Mouse (Mus musculus) CH12.LX (cell line): ENCODE measurements at regions not wholly inside any gene's neighbourhood (a gene's known extent, or its start where the extent isn't known, plus 50 kb on each side); places are given as distances from the start of the nearest gene placed in this dataset.

Experiments used
- DNase-seq: peaks from one replicate; pipeline ENCODE4 v3.0.0-alpha.2; 2013; ENCODE audit errors: extremely low read depth
- H3K27ac ChIP-seq: 2 replicates; pipeline ENCODE4 v1.5.1; 2012; ENCODE audit warnings: low read depth, mild to moderate bottlenecking, control low read depth, moderate library complexity; ENCODE audit not compliant: insufficient read depth
- H3K27me3 ChIP-seq: replicated peaks from 2 replicates; pipeline ENCODE3; 2012; ENCODE audit warnings: inconsistent platforms
- H3K36me3 ChIP-seq, 2 experiments: replicated peaks in 1 of 2; 2 replicates each; pipeline versions ENCODE3 to v1.6.1; 2012; ENCODE audit warnings: inconsistent platforms in 1 of 2, low read length in 1 of 2, mild to moderate bottlenecking in 1 of 2, mixed read lengths in 1 of 2, moderate library complexity in 1 of 2; ENCODE audit not compliant: control insufficient read depth in 1 of 2, insufficient read depth in 1 of 2
- H3K4me1 ChIP-seq, 2 experiments: 2 replicates each; pipeline ENCODE4 v1.6.1; 2012; ENCODE audit warnings: inconsistent platforms in 1 of 2, moderate library complexity in 1 of 2; ENCODE audit not compliant: insufficient read depth in 2 of 2, control insufficient read depth in 1 of 2
- H3K4me2 ChIP-seq: 2 replicates; pipeline ENCODE4 v1.6.1; 2012; ENCODE audit warnings: low read depth, mild to moderate bottlenecking, control low read depth; ENCODE audit not compliant: poor library complexity, insufficient read depth, severe bottlenecking
- H3K4me3 ChIP-seq, 3 experiments: fragments of 150-350 bp in 1 of 3; sonication (generic) in 1 of 3; replicated peaks in 1 of 3; 2 replicates each; pipeline versions ENCODE3 to v1.5.1; 2011 to 2012; ENCODE audit warnings: low read depth in 2 of 3, low read length in 2 of 3, mild to moderate bottlenecking in 2 of 3, moderate library complexity in 2 of 3, control low read depth in 1 of 3, improper control_type of control experiment in 1 of 3, inconsistent platforms in 1 of 3, mixed read lengths in 1 of 3; ENCODE audit not compliant: poor library complexity in 1 of 3
- H3K79me2 ChIP-seq: replicated peaks from 2 replicates; pipeline ENCODE4 v1.6.1; 2012; ENCODE audit warnings: mild to moderate bottlenecking, moderate library complexity; ENCODE audit not compliant: control insufficient read depth, poor library complexity, insufficient read depth, severe bottlenecking; ENCODE audit errors: extremely low read depth
- H3K9ac ChIP-seq: 2 replicates; pipeline ENCODE4 v1.6.1; 2012; ENCODE audit warnings: low read depth, mild to moderate bottlenecking, control low read depth, moderate library complexity; ENCODE audit not compliant: insufficient read depth
- H3K9me3 ChIP-seq: replicated peaks from 2 replicates; pipeline ENCODE3; 2012; ENCODE audit warnings: low read length, inconsistent platforms, mixed read lengths
- BHLHE40 ChIP-seq: IDR thresholded peaks from 2 replicates; pipeline ENCODE4 v1.6.1; 2011; ENCODE audit warnings: mild to moderate bottlenecking, low read depth, low read length, improper control_type of control experiment
- CHD2 ChIP-seq: IDR thresholded peaks from 2 replicates; pipeline ENCODE4 v1.6.1; 2011; ENCODE audit warnings: low read length, improper control_type of control experiment
- CTCF ChIP-seq, 2 experiments: IDR thresholded peaks in 1 of 2; conservative IDR thresholded peaks in 1 of 2; 2 replicates each; pipeline ENCODE4 v1.5.1; 2011 to 2012; ENCODE audit warnings: low read depth in 2 of 2, low read length in 2 of 2, improper control_type of control experiment in 1 of 2, inconsistent platforms in 1 of 2, mild to moderate bottlenecking in 1 of 2, moderate library complexity in 1 of 2
- ETS1 ChIP-seq: conservative IDR thresholded peaks from 2 replicates; pipeline ENCODE4 v1.6.1; 2012; ENCODE audit warnings: low read depth, mild to moderate bottlenecking, inconsistent platforms, low read length, improper control_type of control experiment, moderate library complexity
- HCFC1 ChIP-seq: IDR thresholded peaks from 2 replicates; pipeline ENCODE4 v1.6.1; 2012; ENCODE audit warnings: low read depth, mild to moderate bottlenecking, inconsistent platforms, low read length, improper control_type of control experiment
- IRF4 ChIP-seq: IDR thresholded peaks from 2 replicates; pipeline ENCODE4 v1.6.1; 2014; ENCODE audit warnings: low read depth, mild to moderate bottlenecking, inconsistent platforms, low read length, improper control_type of control experiment
- KAT2A ChIP-seq: IDR thresholded peaks from 2 replicates; pipeline ENCODE4 v1.6.1; 2012; ENCODE audit warnings: low read length, improper control_type of control experiment, inconsistent platforms; ENCODE audit not compliant: insufficient replicate concordance
- MAX ChIP-seq: IDR thresholded peaks from 2 replicates; pipeline ENCODE4 v1.6.1; 2011; ENCODE audit warnings: low read length, improper control_type of control experiment
- MAZ ChIP-seq: IDR thresholded peaks from 2 replicates; pipeline ENCODE4 v1.6.1; 2012; ENCODE audit warnings: low read depth, mild to moderate bottlenecking, inconsistent platforms, low read length, improper control_type of control experiment, moderate library complexity
- MXI1 ChIP-seq: IDR thresholded peaks from 2 replicates; pipeline ENCODE4 v1.6.1; 2011; ENCODE audit warnings: mild to moderate bottlenecking, low read depth, low read length, improper control_type of control experiment
- POLR2A ChIP-seq: IDR thresholded peaks from 2 replicates; pipeline ENCODE4 v1.6.1; 2011; ENCODE audit warnings: low read depth, mild to moderate bottlenecking, improper control_type of control experiment, low read length
- POLR2AphosphoS2 ChIP-seq: IDR thresholded peaks from 2 replicates; pipeline ENCODE4 v1.6.1; 2011; ENCODE audit warnings: low read depth, low read length, improper control_type of control experiment
- RAD21 ChIP-seq: IDR thresholded peaks from 2 replicates; pipeline ENCODE4 v1.6.1; 2011; ENCODE audit warnings: low read depth, mild to moderate bottlenecking, low read length, improper control_type of control experiment, moderate library complexity
- RCOR1 ChIP-seq: conservative IDR thresholded peaks from 2 replicates; pipeline ENCODE4 v1.6.1; 2012; ENCODE audit warnings: low read depth, mild to moderate bottlenecking, inconsistent platforms, low read length, improper control_type of control experiment
- SMC3 ChIP-seq: IDR thresholded peaks from 2 replicates; pipeline ENCODE4 v1.6.1; 2011; ENCODE audit warnings: low read depth, low read length, improper control_type of control experiment
- UBTF ChIP-seq: IDR thresholded peaks from 2 replicates; pipeline ENCODE4 v1.6.1; 2012; ENCODE audit warnings: low read depth, mild to moderate bottlenecking, inconsistent platforms, low read length, improper control_type of control experiment, moderate library complexity
- USF1 ChIP-seq: IDR thresholded peaks from 2 replicates; pipeline ENCODE4 v1.6.1; 2014; ENCODE audit warnings: low read depth, mild to moderate bottlenecking, inconsistent platforms, low read length, improper control_type of control experiment
- USF2 ChIP-seq: conservative IDR thresholded peaks from 2 replicates; pipeline ENCODE4 v1.6.1; 2011; ENCODE audit warnings: low read depth, low read length, improper control_type of control experiment
- ZC3H11A ChIP-seq: IDR thresholded peaks from 2 replicates; pipeline ENCODE4 v1.6.1; 2012; ENCODE audit warnings: low read depth, mild to moderate bottlenecking, inconsistent platforms, low read length, improper control_type of control experiment
- ZMIZ1 ChIP-seq: IDR thresholded peaks from 2 replicates; pipeline ENCODE4 v1.6.1; 2012; ENCODE audit warnings: low read depth, mild to moderate bottlenecking, inconsistent platforms, low read length, improper control_type of control experiment
- dilution Hi-C: fragments of 300-500 bp; cut with MboI; formaldehyde crosslinking; loops from 2 replicates; pipeline ENCODE4 v1.14.3; 2020; ENCODE audit warnings: low sequenced_read_pairs; ENCODE audit not compliant: extremely low pct_unique_long_range_greater_than_20kb, extremely low pct_ligation_motif_present
- in situ Hi-C: fragments of 300-500 bp; cut with MboI; formaldehyde crosslinking; loops from 3 replicates; pipeline ENCODE4 v1.14.3; 2019; ENCODE audit warnings: low sequenced_read_pairs, low pct_ligation_motif_present, low pct_unique_long_range_greater_than_20kb, mixed read lengths

GRCm38 (mm10) chr1:150266502-150266901, 52.7 kb upstream of the Pdc start:
- H3K9me3 ChIP-seq, result no peaks in the 10 kb centered on the region
- no peak overlapping the region for H3K4me2 ChIP-seq
- no peaks in the 10 kb centered on the region for H3K27me3 ChIP-seq
- no peak overlapping the region for H3K4me3 ChIP-seq
- dilution Hi-C loops (no loop called here), in situ Hi-C loops (loop anchor here (25.0 kb wide), 1 partner anchor 154 kb away; the partner anchor contains the start of gene Ptgs2)
- H3K36me3 ChIP-seq, result no peaks in the 10 kb centered on the region
- no peaks in the 10 kb centered on the region for H3K4me1 ChIP-seq
- peak; percentile 56 for DNase-seq
- no peaks in the 10 kb centered on the region for H3K79me2 ChIP-seq
- H3K27ac ChIP-seq, result no peak overlapping the region
- TF ChIP-seq POLR2AphosphoS2 (no peak), CHD2 (no peak), ZC3H11A (peak; percentile 21; the same call in 1 of the 2 replicates), ETS1 (no peak), RAD21 (peak; percentile 92), BHLHE40 (no peak), UBTF (no peak), HCFC1 (no peak), SMC3 (peak; percentile 84), IRF4 (no peak), RCOR1 (no peak), CTCF (conservative IDR thresholded peaks at IDR 0.05 in 1 of 2, IDR thresholded peaks at IDR 0.05 in 1 of 2; ENCODE audit: low read depth in 2 of 2, low read length in 2 of 2) (peak; percentile 47 to 87; a peak in 3 of 4 replicates), USF2 (no peak), MXI1 (no peak), MAZ (no peak), USF1 (no peak)
- H3K9ac ChIP-seq, result no peak overlapping the region

GRCm38 (mm10) chr1:150267003-150267402, 52.2 kb upstream of the Pdc start:
- Histone ChIP-seq H3K4me1 (no peaks in the 10 kb centered on the region), H3K27me3 (no peaks in the 10 kb centered on the region), H3K9me3 (no peaks in the 10 kb centered on the region), H3K36me3 (no peaks in the 10 kb centered on the region), H3K27ac (no peak overlapping the region), H3K4me2 (no peak overlapping the region), H3K79me2 (no peaks in the 10 kb centered on the region), H3K9ac (no peak overlapping the region), H3K4me3 (no peak overlapping the region)
- TF ChIP-seq IRF4 (no peak), USF1 (no peak), CHD2 (no peak), KAT2A (no peak), POLR2A (no peak), HCFC1 (no peak), ZMIZ1 (no peak), MAX (no peak)
- DNase-seq, result no peak
- in situ Hi-C loops (loop anchor here (25.0 kb wide), 1 partner anchor 155 kb away; the partner anchor contains the start of gene Ptgs2), dilution Hi-C loops (no loop called here)
